Mouse (Mus musculus) liver, embryonic 13.5 days (tissue): ENCODE results near the gene Usp11. TPM values are rescaled to one million over a fixed set of nuclear protein-coding genes. Genes with fewer than 3 reads are reported as not detected.
"Not testable (repeated sequence)": the region's sequence is repeated elsewhere in the genome, so short reads cannot be mapped to it uniquely, and the experiment has no call there.

ENCODE experiments used
- ATAC-seq: fragments of 200-750 bp; cut with Nextera tagmentation; 2 replicates; pipeline ENCODE4 v1.8.0; 2017; ENCODE audit warnings: low read depth, mild to moderate bottlenecking, moderate number of reproducible peaks, moderate library complexity
- DNase-seq: peaks from one replicate; pipeline ENCODE4 v3.0.0; 2022
- H3K27ac ChIP-seq: fragments of 300-500 bp; sonication (generic); 2 replicates; pipeline ENCODE4 v1.5.1; 2015; ENCODE audit warnings: moderate library complexity, mild to moderate bottlenecking, inconsistent platforms
- H3K27me3 ChIP-seq: fragments of 300-500 bp; sonication (generic); 2 replicates; pipeline ENCODE4 v1.6.1; 2015; ENCODE audit warnings: mild to moderate bottlenecking, inconsistent platforms
- H3K36me3 ChIP-seq: fragments of 300-500 bp; sonication (generic); 2 replicates; pipeline ENCODE4 v1.6.1; 2015; ENCODE audit warnings: mild to moderate bottlenecking, inconsistent platforms
- H3K4me1 ChIP-seq: fragments of 300-500 bp; sonication (generic); replicated peaks from 2 replicates; pipeline ENCODE4 v1.6.1; 2015; ENCODE audit warnings: inconsistent platforms
- H3K4me2 ChIP-seq: fragments of 300-500 bp; sonication (generic); 2 replicates; pipeline ENCODE4 v1.6.1; 2015; ENCODE audit warnings: inconsistent platforms, mild to moderate bottlenecking, moderate library complexity
- H3K4me3 ChIP-seq: fragments of 300-500 bp; sonication (generic); replicated peaks from 2 replicates; pipeline ENCODE4 v1.5.1; 2015; ENCODE audit warnings: mild to moderate bottlenecking, inconsistent platforms
- H3K9ac ChIP-seq: fragments of 300-500 bp; sonication (generic); 2 replicates; pipeline ENCODE4 v1.6.1; 2015; ENCODE audit warnings: mild to moderate bottlenecking, inconsistent platforms
- H3K9me3 ChIP-seq: fragments of 300-500 bp; sonication (generic); replicated peaks from 2 replicates; pipeline ENCODE4 v1.6.1; 2016; ENCODE audit warnings: inconsistent platforms
- WGBS: fragments of 180-500 bp; shearing (Covaris S2); methylation state at CpG from one replicate; pipeline ENCODE4 v1.1.7; 2015; ENCODE audit not compliant: insufficient replicate concordance; 5-methylcytosine and 5-hydroxymethylcytosine counted together
- polyA plus RNA-seq: library from polyadenylated mRNA; unstranded; fragments of >200 nt; fragmentation: Nextera tagmentation; extraction: Ambion mirVana; gene quantifications from 2 replicates; pipeline ENCODE4 v1.2.1, GENCODE M21; 2015

The Usp11 gene
- polyA plus RNA-seq, 1 experiment from 2014 or later = 7.3 TPM

GRCm38 (mm10) chrX:20691566-20691965 lies 12.1 kb upstream of the Usp11 start:
- H3K36me3 ChIP-seq = peaks cover 40% of the 10 kb centered on the region

GRCm38 (mm10) chrX:20692616-20693015 lies 11.1 kb upstream of the Usp11 start:
- no peak overlapping the region for H3K4me3 ChIP-seq
- whole genome bisulfite sequencing = 73% methylated on average over 1 of the region's 1 CpGs
- DNase-seq (no peak), ATAC-seq (no peak)
- H3K4me1 ChIP-seq = peaks cover 17% of the 10 kb centered on the region
- no peaks in the 10 kb centered on the region for H3K27me3 ChIP-seq
- no peak overlapping the region for H3K27ac ChIP-seq
- H3K9ac ChIP-seq = no peak overlapping the region
- no peak overlapping the region for H3K4me2 ChIP-seq
- H3K36me3 ChIP-seq = peaks cover 51% of the 10 kb centered on the region
- H3K9me3 ChIP-seq = no peaks in the 10 kb centered on the region

More at GRCm38 (mm10) chrX:20691566-20691965, 12.1 kb upstream of the Usp11 start:
- DNase-seq = no peak
- Histone ChIP-seq H3K4me3 (no peak overlapping the region), H3K27ac (no peak overlapping the region), H3K9me3 (no peaks in the 10 kb centered on the region), H3K9ac (no peak overlapping the region), H3K27me3 (no peaks in the 10 kb centered on the region), H3K4me1 (peaks cover 22% of the 10 kb centered on the region), H3K4me2 (no peak overlapping the region)
- 58% methylated on average over 3 of the region's 3 CpGs for WGBS
- ATAC-seq = no peak

- DNase-seq = no peak
- peaks cover 69% of the 10 kb centered on the region for H3K36me3 ChIP-seq
- 92% methylated on average over 4 of the region's 4 CpGs for WGBS
- no peaks in the 10 kb centered on the region for H3K9me3 ChIP-seq
- no peak overlapping the region for H3K9ac ChIP-seq
- H3K27ac ChIP-seq = no peak overlapping the region
- H3K4me3 ChIP-seq = no peak overlapping the region
- H3K27me3 ChIP-seq = no peaks in the 10 kb centered on the region
- no peak overlapping the region for H3K4me2 ChIP-seq
- 0 out of 2 replicates have a peak, but pooled peaks cover 1% of the 10 kb centered on the region for H3K4me1 ChIP-seq
- no peak for ATAC-seq
Observed at GRCm38 (mm10) chrX:20695842-20696241, 7.9 kb upstream of the Usp11 start.

- peaks cover 2% of the 10 kb centered on the region for H3K36me3 ChIP-seq
- H3K9me3 ChIP-seq = no peaks in the 10 kb centered on the region
- H3K4me3 ChIP-seq = peak overlapping the region; percentile 69
- ATAC-seq (peak; percentile 97), DNase-seq (peak; percentile 72)
- H3K9ac ChIP-seq = peak overlapping the region; percentile 75
- peak overlapping the region; percentile 75 for H3K4me2 ChIP-seq
- H3K4me1 ChIP-seq = peaks cover 11% of the 10 kb centered on the region
- WGBS = 9% methylated on average over 32 of the region's 32 CpGs
- H3K27me3 ChIP-seq = no peaks in the 10 kb centered on the region
- H3K27ac ChIP-seq = peak overlapping the region; percentile 84
Observed at GRCm38 (mm10) chrX:20704295-20705082, 783 bp downstream of the Usp11 start.

- ATAC-seq (no peak), DNase-seq (no peak)
- H3K4me1 ChIP-seq = peaks cover 11% of the 10 kb centered on the region
- H3K27me3 ChIP-seq = no peaks in the 10 kb centered on the region
- H3K9ac ChIP-seq = peak overlapping the region; percentile 39; the same call in 1 of the 2 replicates
- peak overlapping the region; percentile 46; the same call in 1 of the 2 replicates for H3K4me2 ChIP-seq
- 15% methylated on average over 3 of the region's 3 CpGs for WGBS
- no peak overlapping the region for H3K27ac ChIP-seq
- no peaks in the 10 kb centered on the region for H3K36me3 ChIP-seq
- H3K4me3 ChIP-seq = peak overlapping the region; percentile 69
- no peaks in the 10 kb centered on the region for H3K9me3 ChIP-seq
Observed at GRCm38 (mm10) chrX:20705083-20705402, 1.3 kb downstream of the Usp11 start.

GRCm38 (mm10) chrX:20728681-20729080 lies 25.0 kb downstream of the Usp11 start:
- no peaks in the 10 kb centered on the region for H3K36me3 ChIP-seq
- ATAC-seq = no peak

GRCm38 (mm10) chrX:20730048-20730447 lies 26.3 kb downstream of the Usp11 start:
- not testable (repeated sequence) for ATAC-seq, H3K9me3 ChIP-seq, H3K4me3 ChIP-seq, H3K27me3 ChIP-seq, H3K4me1 ChIP-seq, H3K36me3 ChIP-seq, H3K9ac ChIP-seq, H3K27ac ChIP-seq
- DNase-seq = peak; percentile 8
- H3K4me2 ChIP-seq = peak overlapping the region; percentile 14; the same call in 1 of the 2 replicates
- WGBS = 42% methylated on average over 10 of the region's 10 CpGs

More at GRCm38 (mm10) chrX:20728681-20729080, 25.0 kb downstream of the Usp11 start:
- Histone ChIP-seq H3K27ac (no peak overlapping the region), H3K27me3 (no peaks in the 10 kb centered on the region), H3K9me3 (no peaks in the 10 kb centered on the region), H3K9ac (no peak overlapping the region), H3K4me3 (no peak overlapping the region), H3K4me1 (peaks cover 3% of the 10 kb centered on the region; the same call in 1 of the 2 replicates), H3K4me2 (no peak overlapping the region)
- DNase-seq = no peak
- 48% methylated on average over 5 of the region's 5 CpGs for WGBS

GRCm38 (mm10) chrX:20736479-20736878 lies 32.8 kb downstream of the Usp11 start:
- WGBS = 71% methylated on average over 4 of the region's 4 CpGs
- Histone ChIP-seq H3K9ac (no peak overlapping the region), H3K4me3 (no peak overlapping the region), H3K27me3 (no peaks in the 10 kb centered on the region), H3K4me2 (no peak overlapping the region), H3K9me3 (no peaks in the 10 kb centered on the region), H3K4me1 (0 out of 2 replicates have a peak, but pooled peaks cover 5% of the 10 kb centered on the region), H3K27ac (no peak overlapping the region), H3K36me3 (no peaks in the 10 kb centered on the region)
- ATAC-seq = no peak
- no peak for DNase-seq

GRCm38 (mm10) chrX:20748829-20749228 lies 45.1 kb downstream of the Usp11 start:
- peak; percentile 81 for ATAC-seq
- peaks cover 17% of the 10 kb centered on the region for H3K4me1 ChIP-seq
- 0 out of 2 replicates have a peak overlapping the region, but pooled peaks have one; percentile 47 for H3K27ac ChIP-seq
- no peaks in the 10 kb centered on the region for H3K27me3 ChIP-seq
- H3K36me3 ChIP-seq = no peaks in the 10 kb centered on the region
- DNase-seq = peak; percentile 9
- H3K9me3 ChIP-seq = no peaks in the 10 kb centered on the region
- H3K4me3 ChIP-seq = no peak overlapping the region
- H3K9ac ChIP-seq = no peak overlapping the region
- no peak overlapping the region for H3K4me2 ChIP-seq
- 36% methylated on average over 2 of the region's 2 CpGs for WGBS

- no peak overlapping the region for H3K4me2 ChIP-seq
- no peak overlapping the region for H3K4me3 ChIP-seq
- DNase-seq = no peak
- no peak for ATAC-seq
- no peak overlapping the region for H3K27ac ChIP-seq
- H3K4me1 ChIP-seq = no peaks in the 10 kb centered on the region
- no peak overlapping the region for H3K9ac ChIP-seq
- no peaks in the 10 kb centered on the region for H3K27me3 ChIP-seq
- no peaks in the 10 kb centered on the region for H3K36me3 ChIP-seq
- 72% methylated on average over 4 of the region's 4 CpGs for WGBS
- H3K9me3 ChIP-seq = no peaks in the 10 kb centered on the region
Observed at GRCm38 (mm10) chrX:20761201-20761600, 57.5 kb downstream of the Usp11 start.
